Mouse (Mus musculus): Measurements from ENCODE around the gene Notch3. TPM values are rescaled to one million over a fixed set of nuclear protein-coding genes. Genes with fewer than 3 reads are reported as not detected.

The Notch3 gene
- total and polyA plus RNA-seq, 2 experiments from 2014 or later: 3.7 to 53.6 TPM

DNA sequence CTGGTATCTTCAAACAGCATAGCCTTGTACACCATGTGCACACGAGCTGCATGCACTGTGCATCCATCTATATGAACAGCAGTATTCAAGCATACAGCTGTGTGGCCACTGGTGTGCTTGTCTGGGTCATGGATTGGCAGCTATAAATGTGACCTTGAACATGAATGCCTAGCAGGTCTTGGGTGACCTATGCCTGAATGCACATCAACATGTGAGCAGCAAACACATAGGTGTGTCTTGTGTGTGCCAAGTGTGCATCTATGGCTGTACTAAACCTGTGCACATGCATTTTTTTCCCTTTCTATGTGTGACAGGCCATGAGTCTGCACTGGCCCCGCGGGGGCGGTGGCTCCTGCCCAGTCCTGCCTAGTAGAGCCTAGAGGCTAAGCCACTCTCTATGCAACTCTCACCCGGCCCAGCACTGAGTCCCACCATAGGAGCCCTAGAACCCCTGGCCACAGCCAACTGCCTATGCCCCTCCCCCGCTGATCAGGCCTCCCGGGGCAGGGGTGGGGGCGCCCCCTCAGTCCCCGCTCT, 1.3 kb downstream of the Notch3 start:
- Histone ChIP-seq H3K4me2 (ENCODE audit: low read depth, low read length) (peak overlapping the region; percentile 80), H3K27ac (ENCODE audit: low read depth) (peak overlapping the region; percentile 58), H3K36me3 (replicated peaks; ENCODE audit: control insufficient read depth, insufficient read depth, low read length) (no peaks in the 10 kb centered on the region), H3K4me1 (ENCODE audit: control insufficient read depth, insufficient read depth) (peaks cover 6% of the 10 kb centered on the region; the same call in 1 of the 2 replicates), H3K27me3 (ENCODE audit: control insufficient read depth, insufficient read depth, low read length) (peaks cover 25% of the 10 kb centered on the region), H3K9me3 (replicated peaks; ENCODE audit: control insufficient read depth, low read length) (no peaks in the 10 kb centered on the region), H3K4me3 (ENCODE audit: low read depth, low read length) (peak overlapping the region; percentile 53), H3K9ac (replicated peaks; ENCODE audit: low read depth, low read length) (peak overlapping the region; percentile 56)
- TF ChIP-seq CTCF (IDR thresholded peaks at IDR 0.05; ENCODE audit: low read depth) (no peak), EP300 (IDR thresholded peaks at IDR 0.05; ENCODE audit: low read depth) (no peak)
- 11% methylated on average over 8 of the region's 9 CpGs for WGBS
- DNase-seq (ENCODE audit: low spot score): no peak
- ATAC-seq (ENCODE audit: insufficient read depth, low read depth): peak; percentile 29; the same call in 1 of the 2 replicates

DNA sequence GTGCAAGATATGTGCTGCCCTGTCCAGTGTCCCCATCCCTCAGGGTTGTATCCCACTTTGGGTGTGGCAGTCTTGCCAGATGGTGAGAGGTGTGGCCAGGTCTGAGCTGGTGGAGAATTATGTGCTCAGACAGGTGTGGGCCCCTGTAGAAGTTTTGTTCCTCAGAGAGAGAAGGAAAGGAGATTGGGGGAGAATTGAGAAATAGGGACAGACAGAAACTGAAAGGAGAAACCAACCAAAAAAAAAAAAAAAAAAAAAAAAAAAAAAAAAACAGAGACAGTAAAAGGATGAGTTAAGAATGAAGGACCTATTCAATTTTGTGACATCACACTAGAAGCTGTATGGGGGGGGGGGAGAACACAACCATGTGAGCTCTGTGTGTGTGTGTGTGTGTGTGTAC, 1.9 kb downstream of the Notch3 start:
- Histone ChIP-seq H3K27ac (ENCODE audit: low read depth) (peak overlapping the region; percentile 59; the same call in 1 of the 2 replicates), H3K4me2 (ENCODE audit: low read depth, low read length) (peak overlapping the region; percentile 80; the same call in 1 of the 2 replicates), H3K9ac (replicated peaks; ENCODE audit: low read depth, low read length) (no peak overlapping the region), H3K27me3 (ENCODE audit: control insufficient read depth, insufficient read depth, low read length) (peaks cover 25% of the 10 kb centered on the region), H3K4me3 (ENCODE audit: low read depth, low read length) (no peak overlapping the region), H3K4me1 (ENCODE audit: control insufficient read depth, insufficient read depth) (peaks cover 6% of the 10 kb centered on the region; the same call in 1 of the 2 replicates), H3K36me3 (replicated peaks; ENCODE audit: control insufficient read depth, insufficient read depth, low read length) (no peaks in the 10 kb centered on the region), H3K9me3 (replicated peaks; ENCODE audit: control insufficient read depth, low read length) (no peaks in the 10 kb centered on the region)
- ATAC-seq (ENCODE audit: insufficient read depth, low read depth): no peak
- TF ChIP-seq CTCF (IDR thresholded peaks at IDR 0.05; ENCODE audit: low read depth): no peak
- TF ChIP-seq EP300 (IDR thresholded peaks at IDR 0.05; ENCODE audit: low read depth): no peak
- DNase-seq (ENCODE audit: low spot score): no peak

- peak overlapping the region; percentile 59 for H3K27ac ChIP-seq (ENCODE audit: low read depth)
- ATAC-seq (ENCODE audit: insufficient read depth, low read depth) (no peak), DNase-seq (ENCODE audit: low spot score) (no peak)
- no peak overlapping the region for H3K4me3 ChIP-seq (ENCODE audit: low read depth, low read length)
- peaks cover 6% of the 10 kb centered on the region; the same call in 1 of the 2 replicates for H3K4me1 ChIP-seq (ENCODE audit: control insufficient read depth, insufficient read depth)
- H3K27me3 ChIP-seq (ENCODE audit: control insufficient read depth, insufficient read depth, low read length): peaks cover 25% of the 10 kb centered on the region
- WGBS: 51% methylated on average over 6 of the region's 6 CpGs
- no peaks in the 10 kb centered on the region for H3K36me3 ChIP-seq (replicated peaks; ENCODE audit: control insufficient read depth, insufficient read depth, low read length)
- H3K4me2 ChIP-seq (ENCODE audit: low read depth, low read length): peak overlapping the region; percentile 11; the same call in 1 of the 2 replicates
- no peaks in the 10 kb centered on the region for H3K9me3 ChIP-seq (replicated peaks; ENCODE audit: control insufficient read depth, low read length)
- TF ChIP-seq CTCF (IDR thresholded peaks at IDR 0.05; ENCODE audit: low read depth): no peak
- TF ChIP-seq EP300 (IDR thresholded peaks at IDR 0.05; ENCODE audit: low read depth): no peak
- H3K9ac ChIP-seq (replicated peaks; ENCODE audit: low read depth, low read length): no peak overlapping the region
These were observed 2.6 kb downstream of the Notch3 start for GRCm38 (mm10) chr17:32163910-32164650.

DNA sequence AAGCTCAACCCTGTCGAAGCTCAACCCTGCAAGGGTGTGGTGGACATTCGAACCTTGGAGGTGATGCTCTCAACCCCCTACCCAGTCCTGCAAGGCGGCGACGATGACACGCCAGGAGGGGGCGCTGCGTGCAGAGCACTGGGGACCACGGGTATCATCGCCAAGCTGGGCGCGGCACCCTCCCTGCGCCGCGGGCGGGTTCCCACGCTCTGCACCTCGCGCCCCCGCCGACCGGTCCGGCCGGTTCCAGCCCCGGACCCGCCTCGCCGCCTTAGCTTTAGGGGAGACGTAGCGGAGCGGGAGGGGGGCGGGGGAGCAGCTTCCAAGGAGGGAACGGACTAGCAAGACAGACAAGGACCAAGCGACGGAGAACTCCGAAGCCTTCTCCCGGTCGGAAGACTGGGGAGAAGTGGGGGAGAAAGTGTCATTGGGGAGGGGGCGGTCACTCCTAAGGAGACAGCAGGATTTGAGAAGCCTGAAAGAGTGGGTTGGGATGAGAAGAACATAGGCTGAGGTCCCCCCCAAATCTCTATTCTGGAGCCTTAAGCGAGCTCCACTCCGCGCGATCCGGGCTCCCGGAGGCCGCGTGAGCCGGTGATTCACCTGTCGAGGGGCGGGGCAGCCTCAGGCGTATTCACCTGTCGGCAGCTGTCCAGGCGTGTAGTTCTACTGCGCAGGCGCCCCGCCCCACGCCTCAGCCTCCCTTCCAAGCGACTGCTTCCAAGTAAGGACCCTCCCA, 4.4 kb downstream of the Notch3 start:
- peak overlapping the region; percentile 81 for H3K4me2 ChIP-seq (ENCODE audit: low read depth, low read length)
- peak overlapping the region; percentile 53 for H3K4me3 ChIP-seq (ENCODE audit: low read depth, low read length)
- DNase-seq (ENCODE audit: low spot score) (no peak), ATAC-seq (ENCODE audit: insufficient read depth, low read depth) (peak; percentile 11)
- peaks cover 6% of the 10 kb centered on the region; the same call in 1 of the 2 replicates for H3K4me1 ChIP-seq (ENCODE audit: control insufficient read depth, insufficient read depth)
- H3K9me3 ChIP-seq (replicated peaks; ENCODE audit: control insufficient read depth, low read length): no peaks in the 10 kb centered on the region
- H3K36me3 ChIP-seq (replicated peaks; ENCODE audit: control insufficient read depth, insufficient read depth, low read length): no peaks in the 10 kb centered on the region
- peak overlapping the region; percentile 26 for H3K27ac ChIP-seq (ENCODE audit: low read depth)
- peaks cover 25% of the 10 kb centered on the region for H3K27me3 ChIP-seq (ENCODE audit: control insufficient read depth, insufficient read depth, low read length)
- 0 out of 2 replicates have a peak overlapping the region, but pooled peaks have one; percentile 44 for H3K9ac ChIP-seq (replicated peaks; ENCODE audit: low read depth, low read length)
- 2% methylated on average over 52 of the region's 58 CpGs for WGBS
- no peak for TF ChIP-seq EP300 (IDR thresholded peaks at IDR 0.05; ENCODE audit: low read depth)
- peak; percentile 53 for TF ChIP-seq CTCF (IDR thresholded peaks at IDR 0.05; ENCODE audit: low read depth)

GRCm38 (mm10) chr17:32160882-32161281, 5.8 kb downstream of the Notch3 start:
- no peak for TF ChIP-seq CTCF (IDR thresholded peaks at IDR 0.05; ENCODE audit: low read depth)
- TF ChIP-seq EP300 (IDR thresholded peaks at IDR 0.05; ENCODE audit: low read depth): no peak
- no peak for DNase-seq (ENCODE audit: low spot score)
- H3K4me3 ChIP-seq (ENCODE audit: low read depth, low read length): no peak overlapping the region
- no peak overlapping the region for H3K9ac ChIP-seq (replicated peaks; ENCODE audit: low read depth, low read length)
- H3K9me3 ChIP-seq (replicated peaks; ENCODE audit: control insufficient read depth, low read length): no peaks in the 10 kb centered on the region
- no peak for ATAC-seq (ENCODE audit: insufficient read depth, low read depth)
- peaks cover 6% of the 10 kb centered on the region; the same call in 1 of the 2 replicates for H3K4me1 ChIP-seq (ENCODE audit: control insufficient read depth, insufficient read depth)
- 43% methylated on average over 4 of the region's 4 CpGs for WGBS
- no peaks in the 10 kb centered on the region for H3K36me3 ChIP-seq (replicated peaks; ENCODE audit: control insufficient read depth, insufficient read depth, low read length)
- H3K27me3 ChIP-seq (ENCODE audit: control insufficient read depth, insufficient read depth, low read length): peaks cover 25% of the 10 kb centered on the region
- H3K4me2 ChIP-seq (ENCODE audit: low read depth, low read length): no peak overlapping the region
- H3K27ac ChIP-seq (ENCODE audit: low read depth): no peak overlapping the region

All from heart, postnatal 0 days (tissue).